Mouse (Mus musculus) MEL (cell line): ENCODE data around the gene Smarcd1. TPM values are rescaled to one million over a fixed set of nuclear protein-coding genes. Genes with fewer than 3 reads are reported as not detected.

Experiments used
- DNase-seq: peaks from one replicate; pipeline ENCODE4 v3.0.0; 2011; ENCODE audit warnings: low read depth, low spot score
- H3K27ac ChIP-seq: 2 replicates; pipeline ENCODE4 v1.5.1; 2012; ENCODE audit warnings: low read depth, mild to moderate bottlenecking, control low read depth, low read length, moderate library complexity; ENCODE audit not compliant: control insufficient read depth
- H3K27me3 ChIP-seq, 2 experiments: fragments of 150-350 bp in 1 of 2; sonication (generic) in 1 of 2; 2 replicates each; pipeline ENCODE4 v1.6.1; 2012; ENCODE audit warnings: low read length in 2 of 2, mild to moderate bottlenecking in 2 of 2, improper control_type of control experiment in 1 of 2, moderate library complexity in 1 of 2; ENCODE audit not compliant: insufficient read depth in 2 of 2, control insufficient read depth in 1 of 2
- H3K36me3 ChIP-seq, 2 experiments: 2 replicates each; pipeline ENCODE4 v1.6.1; 2012 to 2014; ENCODE audit warnings: low read length in 2 of 2, improper control_type of control experiment in 1 of 2, inconsistent platforms in 1 of 2, mild to moderate bottlenecking in 1 of 2; ENCODE audit not compliant: insufficient read depth in 2 of 2, control insufficient read depth in 1 of 2
- H3K4me1 ChIP-seq, 2 experiments: fragments of 150-350 bp in 1 of 2; sonication (generic) in 1 of 2; 2 replicates each; pipeline ENCODE4 v1.6.1; 2012; ENCODE audit warnings: low read length in 2 of 2, improper control_type of control experiment in 1 of 2, mild to moderate bottlenecking in 1 of 2; ENCODE audit not compliant: insufficient read depth in 2 of 2, control insufficient read depth in 1 of 2
- H3K4me3 ChIP-seq, 2 experiments: fragments of 150-350 bp in 1 of 2; sonication (generic) in 1 of 2; 2 replicates each; pipeline ENCODE4 v1.5.1; 2012; ENCODE audit warnings: low read depth in 2 of 2, low read length in 2 of 2, mild to moderate bottlenecking in 2 of 2, moderate library complexity in 2 of 2, control low read depth in 1 of 2, improper control_type of control experiment in 1 of 2; ENCODE audit not compliant: control insufficient read depth in 1 of 2, insufficient read depth in 1 of 2
- H3K79me2 ChIP-seq: 2 replicates; pipeline ENCODE4 v1.6.1; 2012; ENCODE audit warnings: mild to moderate bottlenecking, low read length, moderate library complexity; ENCODE audit not compliant: control insufficient read depth, poor library complexity, insufficient read depth
- H3K9ac ChIP-seq: 2 replicates; pipeline ENCODE4 v1.6.1; 2012; ENCODE audit warnings: low read depth, mild to moderate bottlenecking, control low read depth, low read length, moderate library complexity; ENCODE audit not compliant: control insufficient read depth, poor library complexity, severe bottlenecking
- H3K9me3 ChIP-seq: fragments of 150-350 bp; sonication (generic); replicated peaks from 2 replicates; pipeline ENCODE4 v1.6.1; 2012; ENCODE audit warnings: mild to moderate bottlenecking, low read length, improper control_type of control experiment, moderate library complexity; ENCODE audit not compliant: insufficient read depth
- BHLHE40 ChIP-seq: IDR thresholded peaks from 2 replicates; pipeline ENCODE4 v1.6.1; 2012; ENCODE audit warnings: low read depth, mild to moderate bottlenecking, inconsistent platforms, low read length, improper control_type of control experiment, borderline replicate concordance
- CTCF ChIP-seq, 3 experiments: IDR thresholded peaks in 2 of 3; conservative IDR thresholded peaks in 1 of 3; 2 replicates each; pipeline ENCODE4 v1.5.1; 2011 to 2012; ENCODE audit warnings: low read length in 3 of 3, low read depth in 2 of 3, mild to moderate bottlenecking in 2 of 3, improper control_type of control experiment in 1 of 3, inconsistent platforms in 1 of 3, mixed read lengths in 1 of 3, moderate library complexity in 1 of 3; ENCODE audit not compliant: control insufficient read depth in 1 of 3, insufficient read depth in 1 of 3, poor library complexity in 1 of 3, severe bottlenecking in 1 of 3
- E2F4 ChIP-seq: IDR thresholded peaks from 2 replicates; pipeline ENCODE4 v1.6.1; 2011; ENCODE audit warnings: low read depth, low read length, improper control_type of control experiment, borderline replicate concordance
- ELF1 ChIP-seq: IDR thresholded peaks from 2 replicates; pipeline ENCODE4 v1.6.1; 2014; ENCODE audit warnings: low read depth, mild to moderate bottlenecking, inconsistent platforms, low read length, improper control_type of control experiment, moderate library complexity
- EP300 ChIP-seq, 2 experiments: IDR thresholded peaks; 2 replicates each; pipeline ENCODE4 v1.6.1; 2011; ENCODE audit warnings: improper control_type of control experiment in 2 of 2, low read length in 2 of 2, low read depth in 1 of 2, mild to moderate bottlenecking in 1 of 2
- ETS1 ChIP-seq: IDR thresholded peaks from 2 replicates; pipeline ENCODE4 v1.6.1; 2012; ENCODE audit warnings: low read depth, mild to moderate bottlenecking, inconsistent platforms, low read length, improper control_type of control experiment, moderate library complexity
- GABPA ChIP-seq: IDR thresholded peaks from 2 replicates; pipeline ENCODE4 v1.6.1; 2012; ENCODE audit warnings: low read depth, mild to moderate bottlenecking, inconsistent platforms, low read length, improper control_type of control experiment, moderate library complexity
- GATA1 ChIP-seq: IDR thresholded peaks from 2 replicates; pipeline ENCODE4 v1.6.1; 2011; ENCODE audit warnings: low read depth, low read length, improper control_type of control experiment
- HCFC1 ChIP-seq: IDR thresholded peaks from 2 replicates; pipeline ENCODE4 v1.6.1; 2012; ENCODE audit warnings: low read depth, mild to moderate bottlenecking, inconsistent platforms, low read length, improper control_type of control experiment, moderate library complexity
- JUND ChIP-seq: IDR thresholded peaks from 2 replicates; pipeline ENCODE4 v1.6.1; 2011; ENCODE audit warnings: low read depth, mild to moderate bottlenecking, improper control_type of control experiment, low read length
- MAFK ChIP-seq: IDR thresholded peaks from 2 replicates; pipeline ENCODE4 v1.6.1; 2011; ENCODE audit warnings: low read depth, mild to moderate bottlenecking, low read length, improper control_type of control experiment, borderline replicate concordance
- MAZ ChIP-seq: IDR thresholded peaks from 2 replicates; pipeline ENCODE4 v1.6.1; 2012; ENCODE audit warnings: low read depth, mild to moderate bottlenecking, inconsistent platforms, low read length, improper control_type of control experiment
- MEF2A ChIP-seq: IDR thresholded peaks from 2 replicates; pipeline ENCODE4 v1.6.1; 2014; ENCODE audit warnings: low read depth, mild to moderate bottlenecking, inconsistent platforms, low read length, improper control_type of control experiment; ENCODE audit not compliant: poor library complexity, insufficient replicate concordance, severe bottlenecking; ENCODE audit errors: extremely low read depth
- MYB ChIP-seq: IDR thresholded peaks from 2 replicates; pipeline ENCODE4 v1.6.1; 2011; ENCODE audit warnings: mild to moderate bottlenecking, low read depth, low read length, improper control_type of control experiment
- MYC ChIP-seq: IDR thresholded peaks from 2 replicates; pipeline ENCODE4 v1.6.1; 2011; ENCODE audit warnings: low read depth, mild to moderate bottlenecking, low read length, improper control_type of control experiment, moderate library complexity
- NELFE ChIP-seq: IDR thresholded peaks from 2 replicates; pipeline ENCODE4 v1.6.1; 2011; ENCODE audit warnings: low read depth, low read length, improper control_type of control experiment
- POLR2A ChIP-seq, 2 experiments: IDR thresholded peaks; 2 replicates each; pipeline ENCODE4 v1.6.1; 2011 to 2012; ENCODE audit warnings: low read length in 2 of 2, mild to moderate bottlenecking in 2 of 2, control low read depth in 1 of 2, improper control_type of control experiment in 1 of 2, low read depth in 1 of 2, moderate library complexity in 1 of 2; ENCODE audit not compliant: control insufficient read depth in 1 of 2, insufficient read depth in 1 of 2, poor library complexity in 1 of 2
- POLR2AphosphoS2 ChIP-seq: IDR thresholded peaks from 2 replicates; pipeline ENCODE4 v1.6.1; 2011; ENCODE audit warnings: low read length, improper control_type of control experiment
- RAD21 ChIP-seq: IDR thresholded peaks from 2 replicates; pipeline ENCODE4 v1.6.1; 2011; ENCODE audit warnings: mild to moderate bottlenecking, low read depth, low read length, improper control_type of control experiment
- RCOR1 ChIP-seq: IDR thresholded peaks from 2 replicates; pipeline ENCODE4 v1.6.1; 2012; ENCODE audit warnings: low read depth, mild to moderate bottlenecking, inconsistent platforms, low read length, improper control_type of control experiment
- SIN3A ChIP-seq: IDR thresholded peaks from 2 replicates; pipeline ENCODE4 v1.6.1; 2012; ENCODE audit warnings: low read length, improper control_type of control experiment, inconsistent platforms
- SMC3 ChIP-seq: IDR thresholded peaks from 2 replicates; pipeline ENCODE4 v1.6.1; 2011; ENCODE audit warnings: low read depth, low read length, improper control_type of control experiment
- TAL1 ChIP-seq: IDR thresholded peaks from 2 replicates; pipeline ENCODE4 v1.6.1; 2012; ENCODE audit warnings: mild to moderate bottlenecking, inconsistent platforms, low read length, moderate library complexity, mixed read lengths
- TCF12 ChIP-seq: IDR thresholded peaks from 2 replicates; pipeline ENCODE4 v1.6.1; 2014; ENCODE audit warnings: low read depth, mild to moderate bottlenecking, inconsistent platforms, low read length, improper control_type of control experiment, moderate library complexity
- USF1 ChIP-seq: IDR thresholded peaks from 2 replicates; pipeline ENCODE4 v1.6.1; 2014; ENCODE audit warnings: low read depth, mild to moderate bottlenecking, inconsistent platforms, low read length, improper control_type of control experiment, moderate library complexity
- ZKSCAN1 ChIP-seq: IDR thresholded peaks from 2 replicates; pipeline ENCODE4 v1.6.1; 2012; ENCODE audit warnings: low read depth, mild to moderate bottlenecking, inconsistent platforms, low read length, improper control_type of control experiment, moderate library complexity
- polyA plus RNA-seq, 2 experiments: library from polyadenylated mRNA; stranded (reverse) in 1 of 2; unstranded in 1 of 2; fragments of >175 nt in 1 of 2; fragments of >200 nt in 1 of 2; gene quantifications; 2 replicates each; pipeline versions ENCODE4 v1.2.1 to v1.2.4; 2012; ENCODE audit warnings: low replicate concordance in 2 of 2, low read depth in 1 of 2; ENCODE audit not compliant: insufficient read length in 2 of 2, insufficient read depth in 1 of 2, missing spikeins in 1 of 2
- total RNA-seq: library from RNA; depleted of rRNA; stranded (reverse); fragments of 300-350 nt; gene quantifications from 2 replicates; pipeline ENCODE4 v1.2.3, GENCODE M21; 2012

Gene Smarcd1
- total and polyA plus RNA-seq, 3 experiments = 20.1 to 247 (median 72.5) TPM

- TF ChIP-seq SIN3A (peak; percentile 92), GATA1 (peak; percentile 98), ELF1 (peak; percentile 28), NELFE (peak; percentile 29; the same call in 1 of the 2 replicates), BHLHE40 (peak; percentile 87), POLR2AphosphoS2 (peak; percentile 43; the same call in 1 of the 2 replicates), EP300 (IDR thresholded peaks at IDR 0.05; ENCODE audit: low read depth in 1 of 2, low read length in 2 of 2) (peak; percentile 94 to 100), POLR2A (IDR thresholded peaks at IDR 0.05; ENCODE audit: control insufficient read depth in 1 of 2, insufficient read depth in 1 of 2, low read depth in 1 of 2, low read length in 2 of 2, poor library complexity in 1 of 2) (0 out of 4 replicates have a peak, but pooled peaks of 1 of the 2 experiments have one; percentile 45), MEF2A (0 out of 2 replicates have a peak, but pooled peaks have one; percentile 48), MYC (0 out of 2 replicates have a peak, but pooled peaks have one; percentile 8), MYB (peak; percentile 61), USF1 (no peak), RAD21 (no peak), ZKSCAN1 (no peak; the same call in 1 of the 2 replicates), E2F4 (no peak), GABPA (no peak; the same call in 1 of the 2 replicates), MAZ (peak; percentile 100), TCF12 (peak; percentile 100), HCFC1 (peak; percentile 70), MAFK (peak; percentile 91; the same call in 1 of the 2 replicates), TAL1 (peak; percentile 100), ETS1 (peak; percentile 97), CTCF (IDR thresholded peaks at IDR 0.05 in 2 of 3, conservative IDR thresholded peaks at IDR 0.05 in 1 of 3; ENCODE audit: control insufficient read depth in 1 of 3, insufficient read depth in 1 of 3, low read depth in 2 of 3, low read length in 3 of 3, poor library complexity in 1 of 3, severe bottlenecking in 1 of 3) (no peak), JUND (no peak; the same call in 1 of the 2 replicates), SMC3 (peak; percentile 5; the same call in 1 of the 2 replicates), RCOR1 (peak; percentile 100)
- TF ChIP-seq, all 39 proteins: peak for 19
- peaks cover 13 to 43% of the 10 kb centered on the region in 2 experiments for H3K4me1 ChIP-seq
- peak overlapping the region; percentile 75 for H3K9ac ChIP-seq
- peaks cover 0 to 31% of the 10 kb centered on the region in 2 experiments; a peak in 2 of 4 replicates for H3K36me3 ChIP-seq
- peak overlapping the region; percentile 45 to 51; a peak in 3 of 4 replicates for H3K4me3 ChIP-seq
- H3K27me3 ChIP-seq = peaks cover 0 to 2% of the 10 kb centered on the region in 2 experiments; a peak in 1 of 4 replicates
- H3K9me3 ChIP-seq = no peaks in the 10 kb centered on the region
- peaks cover 2% of the 10 kb centered on the region; the same call in 1 of the 2 replicates for H3K79me2 ChIP-seq
- peak; percentile 99 for DNase-seq
- peak overlapping the region; percentile 92 for H3K27ac ChIP-seq
These were observed 37.1 kb upstream of the Smarcd1 start for GRCm38 (mm10) chr15:99664600-99665451.
